Mouse (Mus musculus) Muller cell, postnatal 12 days (primary cell): ENCODE measurements at regions not wholly inside any gene's neighbourhood (a gene's known extent, or its start where the extent isn't known, plus 50 kb on each side); places are given as distances from the start of the nearest gene placed in this dataset.

ENCODE experiments used
- DNase-seq: peaks from one replicate; pipeline ENCODE4 v3.0.0-alpha.2; 2015; ENCODE audit errors: inconsistent ontology term

- DNase-seq = no peak
Measured at GRCm38 (mm10) chr4:68648311-68648710, 305.9 kb downstream of the Brinp1 start.

- DNase-seq = no peak
Measured at GRCm38 (mm10) chr4:68633299-68633698, 320.9 kb downstream of the Brinp1 start.

- no peak for DNase-seq
Measured at GRCm38 (mm10) chr4:68624025-68624342, 330.2 kb downstream of the Brinp1 start.

- DNase-seq = no peak
Measured at GRCm38 (mm10) chr4:68623125-68624024, 330.8 kb downstream of the Brinp1 start.

- no peak for DNase-seq
Measured at GRCm38 (mm10) chr4:68620585-68620984, 333.6 kb downstream of the Brinp1 start.

- no peak for DNase-seq
Measured at GRCm38 (mm10) chr4:68615706-68616397, 338.3 kb downstream of the Brinp1 start.

- no peak for DNase-seq
Measured at GRCm38 (mm10) chr4:68612263-68613012, 341.8 kb downstream of the Brinp1 start.

GRCm38 (mm10) chr4:68595256-68595655 is 358.9 kb downstream of the Brinp1 start:
- DNase-seq = no peak

- DNase-seq = no peak
Measured at GRCm38 (mm10) chr4:68575375-68575774, 378.8 kb downstream of the Brinp1 start.

- DNase-seq = peak; percentile 76
Measured at GRCm38 (mm10) chr4:68574610-68575167, 379.5 kb downstream of the Brinp1 start.

GRCm38 (mm10) chr4:68573333-68573732 is 380.9 kb downstream of the Brinp1 start:
- no peak for DNase-seq

- no peak for DNase-seq
Measured at GRCm38 (mm10) chr4:68572521-68572920, 381.7 kb downstream of the Brinp1 start.

- DNase-seq = peak; percentile 6
Measured at GRCm38 (mm10) chr4:68536254-68536653, 417.9 kb downstream of the Brinp1 start.

- DNase-seq = no peak
Measured at GRCm38 (mm10) chr4:68535815-68536214, 418.4 kb downstream of the Brinp1 start.

- no peak for DNase-seq
Measured at GRCm38 (mm10) chr4:68532056-68532455, 422.1 kb downstream of the Brinp1 start.

GRCm38 (mm10) chr4:68487993-68488392 is 466.2 kb downstream of the Brinp1 start:
- no peak for DNase-seq

GRCm38 (mm10) chr4:68486876-68487275 is 467.3 kb downstream of the Brinp1 start:
- no peak for DNase-seq

- no peak for DNase-seq
Measured at GRCm38 (mm10) chr4:68461783-68462182, 492.4 kb downstream of the Brinp1 start.

GRCm38 (mm10) chr4:68416046-68416445 is 538.2 kb downstream of the Brinp1 start:
- peak; percentile 85 for DNase-seq

- no peak for DNase-seq
Measured at GRCm38 (mm10) chr4:68410785-68411184, 543.4 kb downstream of the Brinp1 start.

GRCm38 (mm10) chr4:68404364-68404763 is 549.8 kb downstream of the Brinp1 start:
- peak; percentile 7 for DNase-seq

GRCm38 (mm10) chr4:68387097-68387496 is 567.1 kb downstream of the Brinp1 start:
- DNase-seq = no peak
